Mouse (Mus musculus) gonadal fat pad, adult 2 months (tissue): ENCODE data around the gene Eef2k. TPM values are rescaled to one million over a fixed set of nuclear protein-coding genes. Genes with fewer than 3 reads are reported as not detected.

Source experiments
- DNase-seq: peaks from one replicate; pipeline ENCODE4 v3.0.0-alpha.2; 2012; ENCODE audit warnings: low read depth
- polyA plus RNA-seq: library from polyadenylated mRNA; depleted of rRNA; stranded (reverse); fragments of >200 nt; gene quantifications from 2 replicates; pipeline ENCODE4 v1.2.3, GENCODE M21; 2012; rRNA removed

Gene Eef2k
- polyA plus RNA-seq = 25.5 and 25.6 TPM in 2 replicates

GRCm38 (mm10) chr7:120842345-120843036, at the start of gene Eef2k:
Gene Eef2k (plus strand): TSS chr7:120842831.
- no peak for DNase-seq

GRCm38 (mm10) chr7:120795544-120795943, 47.1 kb upstream of the Eef2k start:
- no peak for DNase-seq

- DNase-seq = no peak
Observed at GRCm38 (mm10) chr7:120796369-120796768, 46.3 kb upstream of the Eef2k start.

GRCm38 (mm10) chr7:120803268-120803667, 39.4 kb upstream of the Eef2k start:
- DNase-seq = no peak

- no peak for DNase-seq
Observed at GRCm38 (mm10) chr7:120809705-120810104, 32.9 kb upstream of the Eef2k start.

- no peak for DNase-seq
Observed at GRCm38 (mm10) chr7:120811834-120812415, 30.7 kb upstream of the Eef2k start, which contains the start of gene Gm5737. Gene Gm5737 (plus strand): TSS chr7:120812365.

GRCm38 (mm10) chr7:120817552-120817951, 25.1 kb upstream of the Eef2k start:
- no peak for DNase-seq

GRCm38 (mm10) chr7:120819386-120819785, 23.2 kb upstream of the Eef2k start:
- no peak for DNase-seq

- no peak for DNase-seq
Observed at GRCm38 (mm10) chr7:120823248-120823647, 19.4 kb upstream of the Eef2k start.

GRCm38 (mm10) chr7:120825097-120825496, 17.5 kb upstream of the Eef2k start:
- no peak for DNase-seq

- DNase-seq = no peak
Observed at GRCm38 (mm10) chr7:120826408-120826807, 16.2 kb upstream of the Eef2k start.

GRCm38 (mm10) chr7:120830431-120831381, 11.9 kb upstream of the Eef2k start:
- DNase-seq = no peak

GRCm38 (mm10) chr7:120834426-120834825, 8.2 kb upstream of the Eef2k start:
- DNase-seq = no peak

GRCm38 (mm10) chr7:120834863-120835372, 7.7 kb upstream of the Eef2k start:
- no peak for DNase-seq

GRCm38 (mm10) chr7:120835449-120836359, 6.9 kb upstream of the Eef2k start:
- no peak for DNase-seq

GRCm38 (mm10) chr7:120836361-120836760, 6.3 kb upstream of the Eef2k start:
- no peak for DNase-seq

- no peak for DNase-seq
Observed at GRCm38 (mm10) chr7:120838436-120839160, 4.0 kb upstream of the Eef2k start.

GRCm38 (mm10) chr7:120839786-120840185, 2.8 kb upstream of the Eef2k start:
- no peak for DNase-seq

- no peak for DNase-seq
Observed at GRCm38 (mm10) chr7:120843037-120843621, 498 bp downstream of the Eef2k start.

- DNase-seq = no peak
Observed at GRCm38 (mm10) chr7:120843852-120844435, 1.3 kb downstream of the Eef2k start.
